Mouse (Mus musculus): ENCODE data around the gene Ptges2.

Ptges2 gene

DNA sequence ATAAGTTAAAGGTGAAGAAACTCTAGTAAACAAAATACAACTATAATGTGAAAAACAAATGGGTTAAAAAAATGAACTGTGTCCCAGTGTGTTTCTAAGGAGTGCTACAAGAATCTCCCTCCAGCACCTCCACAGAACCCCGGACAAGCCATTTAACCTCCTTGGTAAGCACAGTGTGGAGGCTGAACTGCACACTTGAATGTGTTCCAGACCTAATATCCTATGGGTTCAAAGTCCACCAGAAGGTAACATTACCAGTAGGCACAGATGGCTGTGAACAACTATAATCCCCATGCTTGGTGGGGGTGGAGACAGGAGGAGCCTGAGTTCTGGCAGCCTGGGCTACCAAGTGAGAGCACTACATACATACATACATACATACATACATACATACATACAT, 44.9 kb downstream of the Ptges2 start:
- no peak for DNase-seq (ENCODE audit: low read depth)

- DNase-seq (ENCODE audit: low read depth), result no peak
These were observed 45.9 kb downstream of the Ptges2 start for GRCm38 (mm10) chr2:32441550-32441949.

- DNase-seq (ENCODE audit: low read depth), result no peak
These were observed 49.8 kb downstream of the Ptges2 start for GRCm38 (mm10) chr2:32445535-32445934.

- no peak for DNase-seq (ENCODE audit: low read depth)
These were observed 51.7 kb downstream of the Ptges2 start for GRCm38 (mm10) chr2:32447264-32447936.

DNA sequence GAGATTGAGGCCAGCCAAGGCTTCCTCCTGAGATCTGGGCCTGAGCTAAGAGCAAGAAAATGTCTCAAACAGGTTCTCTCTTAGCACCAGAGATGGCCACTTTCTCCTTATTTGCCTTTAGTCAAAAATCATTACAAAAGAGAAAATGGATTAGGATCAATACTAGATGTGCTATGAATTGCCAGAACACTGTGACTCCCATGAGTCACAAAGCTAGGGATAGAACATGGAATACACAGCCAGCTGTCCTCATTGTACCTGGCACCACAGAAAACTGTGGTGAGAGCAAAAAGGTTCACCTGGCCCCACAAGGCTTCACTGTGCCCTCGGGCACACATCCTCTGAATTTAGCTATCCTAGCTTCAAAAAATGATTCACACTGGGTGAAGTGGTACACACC, 52.8 kb downstream of the Ptges2 start:
- no peak for DNase-seq (ENCODE audit: low read depth)

DNA sequence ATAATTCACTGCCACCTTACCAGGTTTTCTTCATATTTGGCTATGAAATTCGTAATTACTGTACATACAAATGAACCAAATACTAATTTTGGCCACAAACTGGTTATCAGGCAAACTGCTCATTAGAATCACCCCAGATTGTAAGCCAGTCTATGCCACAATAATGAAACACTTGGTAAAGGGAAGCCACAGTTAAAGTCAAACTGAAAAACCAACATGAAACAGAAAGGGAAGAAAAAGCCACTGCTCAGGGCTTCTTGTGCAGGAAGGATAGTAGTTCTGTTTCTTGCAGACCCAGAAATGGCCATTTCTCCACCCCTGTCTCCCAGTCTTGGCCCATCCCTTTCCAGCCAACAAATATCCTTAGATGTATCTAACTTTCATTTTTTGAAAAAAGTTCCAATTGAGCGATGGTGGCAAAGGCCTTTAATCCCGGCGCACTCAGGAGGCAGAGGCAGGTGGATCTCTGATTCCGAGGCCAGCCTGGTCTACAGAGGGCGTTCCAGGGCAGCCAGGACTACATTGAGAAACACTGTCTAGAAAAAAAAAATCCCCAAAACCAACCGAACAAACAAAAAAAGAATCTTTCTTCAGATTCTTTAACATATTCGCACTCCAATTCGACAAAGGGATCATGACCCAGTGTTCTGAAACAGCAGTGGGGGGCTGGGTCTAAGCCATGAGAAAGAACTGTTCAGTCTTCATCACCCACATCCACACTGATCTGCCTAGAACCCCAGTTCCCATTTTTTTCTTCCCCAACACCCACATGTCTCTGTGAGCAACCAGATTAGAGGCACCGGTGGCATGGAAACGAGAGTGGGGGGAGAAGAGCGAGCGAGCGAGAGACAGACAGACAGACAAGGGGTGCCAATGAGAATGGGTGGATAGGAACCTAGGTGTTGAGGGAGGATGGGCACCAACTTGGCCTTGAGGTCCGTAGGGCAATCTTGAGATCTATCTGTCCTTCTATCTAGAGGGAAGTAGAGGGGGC, 54.4 kb downstream of the Ptges2 start, which contains the start of gene Naif1:
Gene Naif1, plus strand, starts transcription at position 697 of the 994 bp plus-strand sequence.
- DNase-seq (ENCODE audit: low read depth), result no peak

DNA sequence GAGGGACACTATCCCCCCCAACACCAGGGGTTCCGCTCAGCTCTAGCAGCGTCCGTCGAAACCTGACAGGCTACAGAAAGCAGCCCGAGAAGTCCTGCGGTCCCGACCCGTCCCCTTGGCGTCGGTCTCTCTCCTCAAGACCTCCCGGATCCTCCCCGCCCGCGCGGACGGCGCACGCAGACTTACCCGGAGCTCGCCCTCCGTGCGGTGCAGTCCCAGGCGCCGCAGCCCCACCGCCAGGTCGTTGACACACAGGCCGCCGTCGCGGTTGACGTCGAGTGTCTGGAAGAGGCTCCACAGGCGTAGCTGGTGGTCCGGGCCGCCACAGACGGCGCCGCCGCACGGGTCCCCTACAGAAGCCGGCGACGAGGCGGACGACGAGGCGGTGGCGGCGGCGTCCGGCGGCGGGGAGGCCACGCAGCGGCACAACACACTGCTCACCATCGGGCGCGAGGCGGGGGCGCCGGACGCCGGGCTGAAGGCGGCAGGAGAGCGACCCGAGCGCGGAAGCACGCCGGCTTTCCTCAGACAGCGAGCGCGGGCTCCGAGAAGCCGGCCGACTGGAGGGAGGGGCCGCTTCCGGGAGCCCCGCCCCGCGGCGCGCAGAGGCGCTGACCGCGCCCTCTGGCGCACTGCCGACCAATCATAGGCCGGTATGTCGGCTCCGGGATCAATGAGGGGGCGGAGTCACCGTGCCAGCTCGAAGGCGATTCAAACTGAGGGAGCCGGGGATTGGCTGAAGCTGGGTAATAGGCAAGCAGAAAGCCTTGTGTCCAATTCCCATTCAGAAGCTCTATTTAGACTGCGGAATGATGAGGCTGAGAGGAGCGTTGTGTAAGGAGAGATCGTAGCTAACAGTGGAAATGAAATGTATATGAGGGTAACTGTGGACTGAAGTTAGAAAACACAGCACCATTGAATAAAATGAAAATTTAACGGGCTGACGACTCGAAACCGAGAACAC, 55.5 kb downstream of the Ptges2 start, which contains the start of gene Slc25a25:
Gene Slc25a25, minus strand, starts transcription at position 565 of the 964 bp plus-strand sequence.
- DNase-seq (ENCODE audit: low read depth), result peak; percentile 94

DNA sequence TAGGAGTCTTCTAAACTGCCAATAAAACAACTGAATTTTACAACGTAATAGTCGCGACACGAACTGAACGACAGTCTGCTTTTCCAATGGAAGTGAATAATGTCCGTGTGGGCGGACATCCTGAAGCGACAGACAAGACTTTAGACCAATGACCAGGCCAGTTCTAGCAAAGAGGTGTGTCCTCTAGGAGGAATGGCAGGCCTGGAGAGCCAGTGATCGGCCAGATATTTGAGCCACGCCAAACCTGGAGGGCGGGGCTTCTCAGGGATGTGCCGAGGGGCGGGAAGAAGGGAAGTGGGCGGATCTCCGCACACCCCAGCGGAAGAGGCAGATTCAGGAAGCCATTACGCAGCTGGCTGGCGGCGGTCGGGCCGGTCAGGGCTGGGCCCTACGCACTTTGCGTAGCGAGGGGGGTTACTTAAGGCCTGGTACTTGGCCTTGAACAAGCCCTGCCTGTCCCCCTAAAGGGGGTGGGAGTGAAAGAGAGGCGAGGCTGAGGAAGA, 56.2 kb downstream of the Ptges2 start:
- DNase-seq (ENCODE audit: low read depth), result peak; percentile 99

GRCm38 (mm10) chr2:32452441-32452971, 56.8 kb downstream of the Ptges2 start:
- DNase-seq (ENCODE audit: low read depth), result no peak

- no peak for DNase-seq (ENCODE audit: low read depth)
These were observed 58.1 kb downstream of the Ptges2 start for GRCm38 (mm10) chr2:32453641-32454303.

- DNase-seq (ENCODE audit: low read depth), result no peak
These were observed 58.9 kb downstream of the Ptges2 start for GRCm38 (mm10) chr2:32454633-32455032.

DNA sequence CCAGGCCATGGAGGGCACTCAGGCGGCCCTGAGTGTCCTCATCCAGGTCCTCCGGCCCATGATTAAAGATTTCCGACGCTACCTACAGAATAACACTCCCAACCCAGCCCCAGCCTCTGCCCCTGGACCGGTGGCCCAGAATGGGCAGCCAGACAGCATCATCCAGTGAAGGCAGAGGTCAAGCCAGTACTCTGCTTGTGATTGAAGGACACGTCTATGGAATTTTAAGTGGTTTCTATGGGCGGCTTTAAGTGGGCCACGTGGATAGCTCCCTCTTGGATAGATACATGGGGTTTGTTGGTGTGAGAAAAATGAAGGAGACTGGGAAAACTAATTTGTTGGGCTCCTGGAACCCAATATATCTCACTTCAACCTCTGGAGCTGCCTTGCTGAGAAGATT, 59.4 kb downstream of the Ptges2 start:
- no peak for DNase-seq (ENCODE audit: low read depth)
